Mouse (Mus musculus) hindbrain, postnatal 0 days (tissue): Measurements from ENCODE around the gene Bpnt1. TPM values are rescaled to one million over a fixed set of nuclear protein-coding genes. Genes with fewer than 3 reads are reported as not detected.

Experiments
- ATAC-seq: fragments of 200-750 bp; cut with Nextera tagmentation; 2 replicates; pipeline ENCODE4 v1.8.0; 2017; ENCODE audit warnings: mild to moderate bottlenecking, moderate TSS enrichment, moderate library complexity
- DNase-seq: peaks from one replicate; pipeline ENCODE4 v3.0.0-alpha.2; 2015; ENCODE audit warnings: low spot score
- H3K27ac ChIP-seq: fragments of 300-500 bp; sonication (generic); 2 replicates; pipeline ENCODE4 v1.5.1; 2014; ENCODE audit warnings: mild to moderate bottlenecking
- H3K27me3 ChIP-seq: fragments of 300-500 bp; sonication (generic); 2 replicates; pipeline ENCODE4 v1.6.1; 2014; ENCODE audit warnings: low read length, mixed read lengths; ENCODE audit not compliant: insufficient read depth
- H3K36me3 ChIP-seq: fragments of 300-500 bp; sonication (generic); 2 replicates; pipeline ENCODE4 v1.6.1; 2014; ENCODE audit warnings: low read length, mixed read lengths; ENCODE audit not compliant: insufficient read depth
- H3K4me1 ChIP-seq: fragments of 300-500 bp; sonication (generic); 2 replicates; pipeline ENCODE4 v1.6.1; 2014; ENCODE audit warnings: antibody characterized with exemption, low read length, mixed read lengths; ENCODE audit not compliant: insufficient read depth
- H3K4me2 ChIP-seq: fragments of 300-500 bp; sonication (generic); 2 replicates; pipeline ENCODE4 v1.6.1; 2014; ENCODE audit warnings: low read depth, mild to moderate bottlenecking, low read length, moderate library complexity, mixed read lengths
- H3K4me3 ChIP-seq: fragments of 300-500 bp; sonication (generic); 2 replicates; pipeline ENCODE4 v1.5.1; 2014; ENCODE audit warnings: low read length
- H3K9ac ChIP-seq: fragments of 300-500 bp; sonication (generic); replicated peaks from 2 replicates; pipeline ENCODE4 v1.6.1; 2014; ENCODE audit warnings: mild to moderate bottlenecking, low read length, moderate library complexity, mixed read lengths
- H3K9me3 ChIP-seq: fragments of 300-500 bp; sonication (generic); 2 replicates; pipeline ENCODE4 v1.6.1; 2016; ENCODE audit warnings: low read length, mixed read lengths
- CTCF ChIP-seq: IDR thresholded peaks from 2 replicates; pipeline ENCODE4 v1.5.1; 2016; ENCODE audit warnings: antibody characterized with exemption, control low read depth, low read depth
- WGBS: fragments of 180-500 bp; shearing (Covaris S2); extraction: QIAGEN DNeasy Blood & Tissue Kit; methylation state at CpG from one replicate; pipeline ENCODE4 v1.1.7; 2014; 5-methylcytosine and 5-hydroxymethylcytosine counted together
- microRNA counts: library from miRNA; unstranded; fragments of <30 nt; microRNA quantifications from one replicate; lab custom pipeline; 2015
- microRNA-seq, 2 experiments: library from miRNA; unstranded; fragments of <30 nt; microRNA quantifications; one replicate each; pipeline ENCODE4; 2016
- polyA plus RNA-seq: library from polyadenylated mRNA; unstranded; fragments of >200 nt; fragmentation: Nextera tagmentation; extraction: Ambion mirVana; gene quantifications from 2 replicates; pipeline ENCODE4 v1.2.1, GENCODE M21; 2015
- total RNA-seq: library from RNA; depleted of rRNA; stranded (reverse); fragments of >200 nt; gene quantifications from 2 replicates; pipeline ENCODE4 v1.2.3, GENCODE M21; 2014; rRNA removed

Bpnt1 gene
- total and polyA plus RNA-seq, 2 experiments from 2014 or later: 69.9 to 77.1 TPM

- H3K4me2 ChIP-seq: no peak overlapping the region
- no peaks in the 10 kb centered on the region for H3K27me3 ChIP-seq
- no peak for ATAC-seq
- no peak for DNase-seq
- H3K9ac ChIP-seq: no peak overlapping the region
- no peak overlapping the region for H3K4me3 ChIP-seq
- H3K27ac ChIP-seq: no peak overlapping the region
- WGBS: 85% methylated on average over 10 of the region's 10 CpGs
- no peaks in the 10 kb centered on the region for H3K9me3 ChIP-seq
- peaks cover 57% of the 10 kb centered on the region for H3K36me3 ChIP-seq
- no peak for TF ChIP-seq CTCF
- no peaks in the 10 kb centered on the region for H3K4me1 ChIP-seq
Measured at GRCm38 (mm10) chr1:185405921-185406320, 74.0 kb downstream of the Bpnt1 start.

MicroRNAs within 50 kb of the gene (microRNA counts, 519-probe panel; counts per million panel counts)
- microRNA mmu-miR-194 (lab: Ali Mortazavi, UCI): 2,843 counts per million, percentile 44 among the panel's probes with 10 or more counts

Small RNA genes within 50 kb of the gene (microRNA-seq; reads per million reads assigned to microRNA genes)
- gene Mir194-1 (0.36 to 1.8 reads per million in 2 experiments), gene Mir215 (2.5 to 2.6 reads per million in 2 experiments)

Other genes starting within 250 kb of the Bpnt1 start
- 31.7 and 34.4 TPM in 2 replicates for gene Rab3gap2, start 128.0 kb upstream of the Bpnt1 start, total RNA-seq
- 19.3 and 19.7 TPM in 2 replicates for gene Rab3gap2, start 128.0 kb upstream of the Bpnt1 start, polyA plus RNA-seq
- gene Iars2, start 2.8 kb upstream of the Bpnt1 start, total RNA-seq: 36.9 and 39.0 TPM in 2 replicates
- 18.8 TPM in 2 replicates for gene Iars2, start 2.8 kb upstream of the Bpnt1 start, polyA plus RNA-seq
- 66.0 and 69.5 TPM in 2 replicates for gene Eprs, start 30.9 kb downstream of the Bpnt1 start, total RNA-seq
- gene Eprs, start 30.9 kb downstream of the Bpnt1 start, polyA plus RNA-seq: 135 and 138 TPM in 2 replicates
- gene Slc30a10, start 122.7 kb downstream of the Bpnt1 start, total RNA-seq: 22.4 and 25.7 TPM in 2 replicates
- 8.1 and 8.5 TPM in 2 replicates for gene Slc30a10, start 122.7 kb downstream of the Bpnt1 start, polyA plus RNA-seq